Mouse (Mus musculus) macrophage (primary cell): Measurements from ENCODE around the gene 1700061G19Rik. TPM values are rescaled to one million over a fixed set of nuclear protein-coding genes. Genes with fewer than 3 reads are reported as not detected.

Experiments used
- H3K27ac ChIP-seq: fragments of 350-480 bp; formaldehyde crosslinking; 2 replicates; pipeline ENCODE4 v1.9.0; 2021
- H3K36me3 ChIP-seq: fragments of 350-480 bp; formaldehyde crosslinking; 2 replicates; pipeline ENCODE4 v1.9.0; 2021; ENCODE audit errors: inconsistent target
- H3K4me3 ChIP-seq: fragments of 350-480 bp; formaldehyde crosslinking; 2 replicates; pipeline ENCODE4 v1.9.0; 2021; ENCODE audit errors: inconsistent target
- H3K79me2 ChIP-seq: fragments of 350-480 bp; formaldehyde crosslinking; 2 replicates; pipeline ENCODE4 v1.9.0; 2021; ENCODE audit errors: inconsistent target
- WGBS: methylation state at CpG from one replicate; pipeline ENCODE4 v1.1.7; 2026; ENCODE audit warnings: inconsistent platforms; ENCODE audit not compliant: missing documents; 5-methylcytosine and 5-hydroxymethylcytosine counted together
- polyA plus RNA-seq: library from polyadenylated mRNA; stranded (reverse); fragments of 250-400 nt; gene quantifications from 3 replicates; pipeline ENCODE4 v1.2.4, GENCODE M21; 2018; ENCODE audit warnings: inconsistent platforms

The 1700061G19Rik gene
- polyA plus RNA-seq, 1 experiment from 2014 or later, result not detected

GRCm38 (mm10) chr17:56925998-56926397 lies 50.7 kb downstream of the 1700061G19Rik start:
- Histone ChIP-seq H3K27ac (no peak overlapping the region), H3K79me2 (peaks cover 33% of the 10 kb centered on the region; the same call in 1 of the 2 replicates), H3K36me3 (no peaks in the 10 kb centered on the region; the same call in 1 of the 2 replicates), H3K4me3 (no peak overlapping the region)
- 100% methylated on average over 2 of the region's 2 CpGs for WGBS

GRCm38 (mm10) chr17:56929101-56929500 lies 53.8 kb downstream of the 1700061G19Rik start:
- no peaks in the 10 kb centered on the region for H3K36me3 ChIP-seq
- no peak overlapping the region for H3K27ac ChIP-seq
- H3K79me2 ChIP-seq, result peaks cover 64% of the 10 kb centered on the region; the same call in 1 of the 2 replicates
- no peak overlapping the region for H3K4me3 ChIP-seq

GRCm38 (mm10) chr17:56929530-56929929 lies 54.3 kb downstream of the 1700061G19Rik start:
- 62% methylated on average over 1 of the region's 1 CpGs for WGBS
- H3K27ac ChIP-seq, result no peak overlapping the region

GRCm38 (mm10) chr17:56930026-56930425 lies 54.7 kb downstream of the 1700061G19Rik start:
- H3K27ac ChIP-seq, result no peak overlapping the region
- H3K4me3 ChIP-seq, result no peak overlapping the region
- H3K36me3 ChIP-seq, result no peaks in the 10 kb centered on the region
- WGBS, result 18% methylated on average over 8 of the region's 8 CpGs
- H3K79me2 ChIP-seq, result peaks cover 73% of the 10 kb centered on the region; the same call in 1 of the 2 replicates

More at GRCm38 (mm10) chr17:56929530-56929929, 54.3 kb downstream of the 1700061G19Rik start:
- Histone ChIP-seq H3K36me3 (no peaks in the 10 kb centered on the region), H3K4me3 (no peak overlapping the region), H3K79me2 (peaks cover 69% of the 10 kb centered on the region; the same call in 1 of the 2 replicates)

- Histone ChIP-seq H3K79me2 (peaks cover 60% of the 10 kb centered on the region; the same call in 1 of the 2 replicates), H3K36me3 (no peaks in the 10 kb centered on the region), H3K27ac (no peak overlapping the region), H3K4me3 (no peak overlapping the region)
- 100% methylated on average over 2 of the region's 2 CpGs for WGBS
Measured at GRCm38 (mm10) chr17:56933395-56933794, 58.1 kb downstream of the 1700061G19Rik start.

- Histone ChIP-seq H3K4me3 (peak overlapping the region; percentile 54), H3K36me3 (no peaks in the 10 kb centered on the region), H3K79me2 (peaks cover 47% of the 10 kb centered on the region; the same call in 1 of the 2 replicates), H3K27ac (no peak overlapping the region)
- WGBS, result 10% methylated on average over 39 of the region's 45 CpGs
Measured at GRCm38 (mm10) chr17:56934545-56935330, 59.5 kb downstream of the 1700061G19Rik start.

GRCm38 (mm10) chr17:56935363-56936131 lies 60.3 kb downstream of the 1700061G19Rik start, which contains the start of gene Mllt1:
Mllt1 (minus strand) TSS chr17:56935415.
- H3K79me2 ChIP-seq, result peaks cover 44% of the 10 kb centered on the region; the same call in 1 of the 2 replicates
- H3K4me3 ChIP-seq, result peak within 1 kb of the TSS; percentile 54
- no peak within 1 kb of the TSS for H3K27ac ChIP-seq
- 8% methylated on average over 71 of the region's 76 CpGs for WGBS
- H3K36me3 ChIP-seq, result no peaks in the 10 kb centered on the region

- peaks cover 32% of the 10 kb centered on the region; the same call in 1 of the 2 replicates for H3K79me2 ChIP-seq
- H3K4me3 ChIP-seq, result no peak overlapping the region
- 89% methylated on average over 7 of the region's 7 CpGs for WGBS
- H3K27ac ChIP-seq, result no peak overlapping the region
- H3K36me3 ChIP-seq, result no peaks in the 10 kb centered on the region
Measured at GRCm38 (mm10) chr17:56936731-56937130, 61.5 kb downstream of the 1700061G19Rik start.

Other genes with a start within 250 kb of the 1700061G19Rik start
- gene Lonp1, start 248.6 kb upstream of the 1700061G19Rik start, polyA plus RNA-seq, result 25.9 to 34.1 TPM (median 32.5 TPM) in 3 replicates
- gene Catsperd, start 247.3 kb upstream of the 1700061G19Rik start, polyA plus RNA-seq, result not detected in 3 replicates
- 29.0 to 44.8 TPM (median 40.5 TPM) in 3 replicates for gene Ranbp3, start 202.2 kb upstream of the 1700061G19Rik start, polyA plus RNA-seq
- gene Ndufa11, start 157.7 kb upstream of the 1700061G19Rik start, polyA plus RNA-seq, result 42.6 to 135 TPM (median 106 TPM) in 3 replicates
- gene Vmac, start 157.5 kb upstream of the 1700061G19Rik start, polyA plus RNA-seq, result 4.5 to 9.8 TPM (median 5.3 TPM) in 3 replicates
- gene Nrtn, start 117.9 kb upstream of the 1700061G19Rik start, polyA plus RNA-seq, result not detected in 3 replicates
- gene Dus3l, start 110.7 kb upstream of the 1700061G19Rik start, polyA plus RNA-seq, result 9.0 to 14.0 TPM (median 11.4 TPM) in 3 replicates
- gene Prr22, start 105.2 kb upstream of the 1700061G19Rik start, polyA plus RNA-seq, result not detected in 3 replicates
- 0.11 TPM in 2 of 3 replicates, not detected in the other for gene Rfx2, start 44.5 kb upstream of the 1700061G19Rik start, polyA plus RNA-seq
- not detected in 3 replicates for gene Acsbg2, start 1.0 kb upstream of the 1700061G19Rik start, polyA plus RNA-seq
- 12.6 to 16.0 TPM (median 13.0 TPM) in 3 replicates for gene Mllt1, start 59.9 kb downstream of the 1700061G19Rik start, polyA plus RNA-seq
- not detected in 3 replicates for gene Acer1, start 106.6 kb downstream of the 1700061G19Rik start, polyA plus RNA-seq
- 20.0 to 37.4 TPM (median 21.4 TPM) in 3 replicates for gene Clpp, start 114.8 kb downstream of the 1700061G19Rik start, polyA plus RNA-seq
- gene Alkbh7, start 121.9 kb downstream of the 1700061G19Rik start, polyA plus RNA-seq, result 3.6 to 20.7 TPM (median 11.8 TPM) in 3 replicates
- not detected in 3 replicates for gene Pspn, start 124.5 kb downstream of the 1700061G19Rik start, polyA plus RNA-seq
- 63.3 to 154 TPM (median 75.9 TPM) in 3 replicates for gene Gtf2f1, start 135.8 kb downstream of the 1700061G19Rik start, polyA plus RNA-seq
- gene Gm17949, start 136.0 kb downstream of the 1700061G19Rik start, polyA plus RNA-seq, result not detected in 3 replicates
- gene Khsrp, start 156.0 kb downstream of the 1700061G19Rik start, polyA plus RNA-seq, result 33.8 to 48.2 TPM (median 45.0 TPM) in 3 replicates
- not detected in 3 replicates for gene Slc25a41, start 166.2 kb downstream of the 1700061G19Rik start, polyA plus RNA-seq
- gene Crb3, start 183.6 kb downstream of the 1700061G19Rik start, polyA plus RNA-seq, result not detected in 3 replicates
- gene Slc25a23, start 184.4 kb downstream of the 1700061G19Rik start, polyA plus RNA-seq, result 4.0 to 8.6 TPM (median 6.8 TPM) in 3 replicates
- gene Dennd1c, start 203.0 kb downstream of the 1700061G19Rik start, polyA plus RNA-seq, result 14.1 to 26.5 TPM (median 15.7 TPM) in 3 replicates
- 0.15 to 0.36 TPM (median 0.27 TPM) in 3 replicates for gene Tubb4a, start 212.3 kb downstream of the 1700061G19Rik start, polyA plus RNA-seq
- gene Tnfsf9, start 229.8 kb downstream of the 1700061G19Rik start, polyA plus RNA-seq, result 2.6 to 9.9 TPM (median 7.6 TPM) in 3 replicates